Comparison of ENCODE assay signal across 9 mouse cellular contexts in the genomic region with DNA sequence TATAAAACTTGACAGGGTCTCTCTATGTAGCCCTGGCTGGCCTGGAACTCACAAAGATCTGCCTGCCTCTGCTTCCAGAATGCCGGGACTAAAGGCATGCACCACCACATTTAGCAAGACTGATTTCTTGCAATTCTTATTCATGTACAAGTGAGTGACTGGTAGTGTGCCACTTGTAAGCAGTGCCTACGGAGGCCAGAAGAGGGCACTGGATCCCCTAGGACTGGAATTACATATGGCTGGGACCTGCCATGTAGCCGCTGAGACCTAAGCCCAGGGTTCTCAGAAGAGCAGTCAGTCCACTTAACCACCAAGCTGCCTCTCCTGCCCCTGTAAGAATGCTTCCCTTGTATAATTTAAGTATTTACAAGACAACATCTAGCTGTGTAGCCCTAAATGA. TPM values are rescaled to one million over a fixed set of nuclear protein-coding genes. Genes with fewer than 3 reads are reported as not detected.
DNase-seq lines count a peak whose midpoint lies in the region; ATAC-seq and TF ChIP-seq lines count a peak whose summit lies in the region.
"Had no signal": no experiment of that assay in that cellular context is flagged by ENCODE, and none has a peak within 500 bp of the region (broad histone marks: within the 10 kb centered on the region; RNA-seq: fewer than 3 reads in every experiment).

No protein-coding gene starts in this region.

- H3K9ac ChIP-seq in limb, embryonic 14.5 days (ENCODE audit: low read depth, low read length, severe bottlenecking): no peak overlapping the region

- H3K27me3 ChIP-seq in limb, embryonic 14.5 days (ENCODE audit: control insufficient read depth, insufficient read depth, low read length): no peaks in the 10 kb centered on the region
- no peaks in the 10 kb centered on the region for H3K27me3 ChIP-seq in spleen, adult 2 months (ENCODE audit: control insufficient read depth, insufficient read depth, low read length)

- 58% methylated on average over 3 of the region's 3 CpGs for WGBS in limb, embryonic 14.5 days
- 69% methylated on average over 3 of the region's 3 CpGs for WGBS in spleen, adult 2 months

- no peak for TF ChIP-seq POLR2A in limb, embryonic 14.5 days (IDR thresholded peaks at IDR 0.05; ENCODE audit: borderline replicate concordance, extremely low read depth, insufficient read depth, insufficient read length)
- TF ChIP-seq POLR2A in spleen, adult 2 months (IDR thresholded peaks at IDR 0.05; ENCODE audit: low read depth, low read length): no peak

- TF ChIP-seq CTCF in spleen, adult 2 months (IDR thresholded peaks at IDR 0.05; ENCODE audit: extremely low read depth, insufficient read depth, insufficient read length, insufficient replicate concordance): peak; percentile 61; the same call in 1 of the 2 replicates

- no peak overlapping the region for H3K4me3 ChIP-seq in limb, embryonic 14.5 days (replicated peaks; ENCODE audit: low read length)
- no peak overlapping the region for H3K4me3 ChIP-seq in spleen, adult 2 months (ENCODE audit: extremely low read depth, insufficient read depth, insufficient read length)
- H3K4me3 ChIP-seq: megakaryocyte, embryonic 14.5 days had no signal

- H3K9me3 ChIP-seq in limb, embryonic 14.5 days (ENCODE audit: control insufficient read depth, low read length): no peaks in the 10 kb centered on the region

- peak; percentile 46 to 47 for DNase-seq in layer of hippocampus, postnatal 10 days (ENCODE audit: low spot score in 2 of 2)
- no peak for DNase-seq in layer of hippocampus, adult 9-10 months (ENCODE audit: low spot score)
- DNase-seq in ES-CJ7 (ENCODE audit: low read depth, low spot score): peak; percentile 82
- DNase-seq in adrenal gland, postnatal 36 days: peak; percentile 66 to 76
- DNase-seq in forelimb bud, embryonic 11.5 days (ENCODE audit: low read depth, low spot score): peak; percentile 43
- DNase-seq in limb, embryonic 14.5 days (ENCODE audit: low spot score): peak; percentile 6
- DNase-seq in spleen, adult 2 months (ENCODE audit: low read depth in 1 of 2, low spot score in 2 of 2): peak; percentile 26 to 56

- peaks cover 6% of the 10 kb centered on the region; the same call in 1 of the 2 replicates for H3K36me3 ChIP-seq in limb, embryonic 14.5 days (ENCODE audit: control insufficient read depth, insufficient read depth, low read length)
- peaks cover 1% of the 10 kb centered on the region; the same call in 1 of the 2 replicates for H3K36me3 ChIP-seq in spleen, adult 2 months (ENCODE audit: control insufficient read depth, insufficient read depth, low read length)

- no peak overlapping the region for H3K4me2 ChIP-seq in limb, embryonic 14.5 days (replicated peaks; ENCODE audit: low read depth, low read length, severe bottlenecking)

- peaks cover 15% of the 10 kb centered on the region for H3K4me1 ChIP-seq in limb, embryonic 14.5 days (ENCODE audit: control insufficient read depth, insufficient read depth, low read length)
- no peaks in the 10 kb centered on the region for H3K4me1 ChIP-seq in spleen, adult 2 months (ENCODE audit: control insufficient read depth, insufficient read depth, insufficient read length)

- H3K27ac ChIP-seq in limb, embryonic 14.5 days (replicated peaks; ENCODE audit: low read depth, low read length): no peak overlapping the region
- no peak overlapping the region for H3K27ac ChIP-seq in spleen, adult 2 months (ENCODE audit: insufficient read depth, low read length)

- ATAC-seq in limb, embryonic 14.5 days (ENCODE audit: low FRiP score, low read depth): no peak
- ATAC-seq in megakaryocyte, adult 5-6 weeks (ENCODE audit: poor library complexity, severe bottlenecking): no peak

RNA-seq across cellular contexts. Expression of a gene that starts 4.5 kb away (rescaled TPM):
- total RNA-seq in layer of hippocampus, postnatal 10 days (2021): 10 to 100 TPM; 78.9 to 94.2 TPM
- 10 to 100 TPM; 47.5 to 57.9 TPM for total RNA-seq in adrenal gland, postnatal 36 days (2021)
- 54.3 and 58.4 TPM in 2 replicates for polyA plus RNA-seq in limb, embryonic 14.5 days (2012; rRNA removed)
- 69.1 and 69.9 TPM in 2 replicates for polyA plus RNA-seq in limb, embryonic 14.5 days (2014; fragmentation: Nextera tagmentation; extraction: Ambion mirVana)
- polyA plus RNA-seq in spleen, adult 2 months (2012; rRNA removed): 11.6 and 11.9 TPM in 2 replicates
- 61.0 and 73.7 TPM in 2 replicates for total RNA-seq in megakaryocyte, adult 5-6 weeks (2015)
- 66.0 and 69.4 TPM in 2 replicates for total RNA-seq in megakaryocyte, adult 5-6 weeks (2017)

RNA-seq across cellular contexts. Expression of a gene that starts 4.8 kb away (rescaled TPM):
- 100 to 1,000 TPM; 145 to 159 TPM for total RNA-seq in layer of hippocampus, postnatal 10 days (2021)
- total RNA-seq in adrenal gland, postnatal 36 days (2021): 10 to 100 TPM; 33.6 to 49.3 TPM
- polyA plus RNA-seq in limb, embryonic 14.5 days (2012; rRNA removed): 46.6 and 48.6 TPM in 2 replicates
- 24.8 and 30.2 TPM in 2 replicates for polyA plus RNA-seq in limb, embryonic 14.5 days (2014; fragmentation: Nextera tagmentation; extraction: Ambion mirVana)
- 21.7 and 36.0 TPM in 2 replicates for polyA plus RNA-seq in spleen, adult 2 months (2012; rRNA removed)
- 12.0 and 15.6 TPM in 2 replicates for total RNA-seq in megakaryocyte, adult 5-6 weeks (2015)
- total RNA-seq in megakaryocyte, adult 5-6 weeks (2017): 12.5 and 24.2 TPM in 2 replicates

RNA-seq across cellular contexts. Expression of a gene that starts 35.7 kb away (rescaled TPM):
- total RNA-seq in layer of hippocampus, postnatal 10 days (2021): 10 to 100 TPM; 19.9 to 23.8 TPM
- total RNA-seq in adrenal gland, postnatal 36 days (2021): 1 to 10 TPM; 5.3 to 5.4 TPM
- 28.4 and 33.2 TPM in 2 replicates for polyA plus RNA-seq in limb, embryonic 14.5 days (2012; rRNA removed)
- polyA plus RNA-seq in limb, embryonic 14.5 days (2014; fragmentation: Nextera tagmentation; extraction: Ambion mirVana): 19.8 and 22.8 TPM in 2 replicates
- polyA plus RNA-seq in spleen, adult 2 months (2012; rRNA removed): 13.1 and 22.0 TPM in 2 replicates
- 17.8 and 32.6 TPM in 2 replicates for total RNA-seq in megakaryocyte, adult 5-6 weeks (2015)
- 23.5 and 50.1 TPM in 2 replicates for total RNA-seq in megakaryocyte, adult 5-6 weeks (2017)
